Mouse (Mus musculus) olfactory bulb, adult 2 months (tissue): ENCODE results near the gene Cd247. TPM values are rescaled to one million over a fixed set of nuclear protein-coding genes. Genes with fewer than 3 reads are reported as not detected.

Source experiments
- H3K27ac ChIP-seq: fragments of 200-500 bp; 2 replicates; pipeline ENCODE4 v1.5.1; 2012; ENCODE audit warnings: low read depth, low read length; ENCODE audit not compliant: insufficient read depth
- H3K4me1 ChIP-seq: fragments of 200-500 bp; 2 replicates; pipeline ENCODE4 v1.6.1; 2012; ENCODE audit warnings: low read length; ENCODE audit not compliant: control insufficient read depth, insufficient read depth
- H3K4me3 ChIP-seq: fragments of 200-500 bp; 2 replicates; pipeline ENCODE4 v1.5.1; 2012; ENCODE audit warnings: mild to moderate bottlenecking, low read depth, low read length, moderate library complexity; ENCODE audit not compliant: insufficient read depth
- CTCF ChIP-seq: fragments of 200-500 bp; IDR thresholded peaks from 2 replicates; pipeline ENCODE4 v1.5.1; 2012; ENCODE audit warnings: low read depth, mild to moderate bottlenecking, low read length, moderate library complexity; ENCODE audit not compliant: insufficient read depth
- POLR2A ChIP-seq: fragments of 200-500 bp; IDR thresholded peaks from 2 replicates; pipeline ENCODE4 v1.6.1; 2012; ENCODE audit warnings: mild to moderate bottlenecking, low read depth, low read length, moderate library complexity; ENCODE audit not compliant: insufficient read depth
- WGBS: fragments of 180-500 bp; shearing (Covaris S2); methylation state at CpG from one replicate; pipeline ENCODE4 v1.1.7; 2018; 5-methylcytosine and 5-hydroxymethylcytosine counted together
- polyA plus RNA-seq: library from polyadenylated mRNA; stranded (reverse); fragments of >200 nt; gene quantifications from 2 replicates; pipeline ENCODE4 v1.2.4, GENCODE M21; 2012; ENCODE audit warnings: low replicate concordance; ENCODE audit not compliant: missing spikeins, insufficient read depth, insufficient read length

Gene Cd247
- polyA plus RNA-seq, 1 experiment = 189 TPM

GRCm38 (mm10) chr1:165771491-165771897 is 17.0 kb upstream of the Cd247 start:
- TF ChIP-seq CTCF = peak; percentile 87
- TF ChIP-seq POLR2A = no peak
- no peak overlapping the region for H3K27ac ChIP-seq
- H3K4me3 ChIP-seq = no peak overlapping the region
- H3K4me1 ChIP-seq = peaks cover 3% of the 10 kb centered on the region; the same call in 1 of the 2 replicates
- WGBS = 3% methylated on average over 12 of the region's 12 CpGs

GRCm38 (mm10) chr1:165771998-165772397 is 16.5 kb upstream of the Cd247 start:
- TF ChIP-seq CTCF = no peak
- no peak for TF ChIP-seq POLR2A
- Histone ChIP-seq H3K4me1 (peaks cover 3% of the 10 kb centered on the region), H3K4me3 (no peak overlapping the region), H3K27ac (no peak overlapping the region)
- WGBS = 61% methylated on average over 9 of the region's 9 CpGs

- TF ChIP-seq POLR2A = no peak
- no peak for TF ChIP-seq CTCF
- Histone ChIP-seq H3K4me1 (peaks cover 3% of the 10 kb centered on the region), H3K27ac (no peak overlapping the region), H3K4me3 (no peak overlapping the region)
- WGBS = 47% methylated on average over 19 of the region's 19 CpGs
These were observed 12.8 kb upstream of the Cd247 start for GRCm38 (mm10) chr1:165775518-165776294.

GRCm38 (mm10) chr1:165779954-165780585 is 8.4 kb upstream of the Cd247 start:
- Histone ChIP-seq H3K4me3 (peak overlapping the region; percentile 19), H3K4me1 (peaks cover 3% of the 10 kb centered on the region), H3K27ac (no peak overlapping the region)
- WGBS = 3% methylated on average over 13 of the region's 13 CpGs
- TF ChIP-seq CTCF (no peak), POLR2A (no peak)

- TF ChIP-seq POLR2A = no peak
- TF ChIP-seq CTCF = peak; percentile 96
- WGBS = 8% methylated on average over 20 of the region's 20 CpGs
- H3K4me1 ChIP-seq = peaks cover 2% of the 10 kb centered on the region
- H3K27ac ChIP-seq = no peak overlapping the region
- H3K4me3 ChIP-seq = peak overlapping the region; percentile 19
These were observed 7.8 kb upstream of the Cd247 start for GRCm38 (mm10) chr1:165780586-165781111.

- Histone ChIP-seq H3K27ac (no peak overlapping the region), H3K4me1 (no peaks in the 10 kb centered on the region; the same call in 1 of the 2 replicates), H3K4me3 (no peak overlapping the region)
- 77% methylated on average over 9 of the region's 9 CpGs for WGBS
- TF ChIP-seq POLR2A (no peak), CTCF (no peak)
These were observed 7.1 kb upstream of the Cd247 start for GRCm38 (mm10) chr1:165781426-165781825.

- Histone ChIP-seq H3K27ac (no peak overlapping the region), H3K4me1 (no peaks in the 10 kb centered on the region; the same call in 1 of the 2 replicates), H3K4me3 (no peak overlapping the region)
- TF ChIP-seq POLR2A (no peak), CTCF (no peak)
- WGBS = 88% methylated on average over 12 of the region's 12 CpGs
These were observed 6.6 kb upstream of the Cd247 start for GRCm38 (mm10) chr1:165781911-165782310.

GRCm38 (mm10) chr1:165786296-165786695 is 2.2 kb upstream of the Cd247 start:
- Histone ChIP-seq H3K27ac (no peak overlapping the region), H3K4me3 (no peak overlapping the region), H3K4me1 (no peaks in the 10 kb centered on the region)
- TF ChIP-seq POLR2A (no peak), CTCF (no peak)
- WGBS = 39% methylated on average over 11 of the region's 11 CpGs
